ENCODE assay signal across 8 mouse cellular contexts in genomic region chr5:150592904-150593755, GRCm38 (mm10). TPM values are rescaled to one million over a fixed set of nuclear protein-coding genes. Genes with fewer than 3 reads are reported as not detected.
DNase-seq lines count a peak whose midpoint lies in the region; ATAC-seq and TF ChIP-seq lines count a peak whose summit lies in the region.

No protein-coding gene starts in this region.

- 16% methylated on average over 40 of the region's 40 CpGs for WGBS in forebrain, postnatal 0 days
- WGBS in intestine, postnatal 0 days = 12% methylated on average over 40 of the region's 40 CpGs
- 6% methylated on average over 40 of the region's 40 CpGs for WGBS in liver, postnatal 0 days (ENCODE audit: insufficient replicate concordance)
- WGBS in neural tube, embryonic 11.5 days = 9% methylated on average over 40 of the region's 40 CpGs

- DNase-seq in urinary bladder, adult 18-20 months (ENCODE audit: low spot score in 2 of 2) = peak; percentile 51 to 62
- no peak for DNase-seq in urinary bladder, postnatal 10 days (ENCODE audit: low spot score)
- DNase-seq in cerebellum, adult 8-10 months = peak; percentile 48
- DNase-seq in forebrain, postnatal 0 days = peak; percentile 45
- DNase-seq in liver, postnatal 0 days = peak; percentile 80
- no peak for DNase-seq in neural tube, embryonic 11.5 days (ENCODE audit: low spot score)
- peak; percentile 22 for DNase-seq in yolk sac, embryonic 10.5 days (ENCODE audit: low spot score)

- peak; percentile 28 for ATAC-seq in forebrain, postnatal 0 days
- ATAC-seq in intestine, postnatal 0 days = peak; percentile 55
- ATAC-seq in liver, postnatal 0 days = peak; percentile 55
- peak; percentile 25; the same call in 1 of the 2 replicates for ATAC-seq in neural tube, embryonic 11.5 days (ENCODE audit: insufficient read depth, low FRiP score, low TSS enrichment)

- H3K4me3 ChIP-seq in forebrain, postnatal 0 days (ENCODE audit: low read depth, low read length) = peak overlapping the region; percentile 80
- peak overlapping the region; percentile 85 for H3K4me3 ChIP-seq in intestine, postnatal 0 days (ENCODE audit: low read depth, low read length)
- H3K4me3 ChIP-seq in liver, postnatal 0 days (ENCODE audit: low read depth, low read length) = peak overlapping the region; percentile 97
- peak overlapping the region; percentile 74 for H3K4me3 ChIP-seq in neural tube, embryonic 11.5 days (ENCODE audit: low read depth, low read length)

- H3K27me3 ChIP-seq in forebrain, postnatal 0 days (ENCODE audit: insufficient read depth, low read length) = 0 out of 2 replicates have a peak, but pooled peaks cover 3% of the 10 kb centered on the region
- H3K27me3 ChIP-seq in intestine, postnatal 0 days (replicated peaks; ENCODE audit: control insufficient read depth, insufficient read depth, low read length) = no peaks in the 10 kb centered on the region
- no peaks in the 10 kb centered on the region for H3K27me3 ChIP-seq in liver, postnatal 0 days (ENCODE audit: insufficient read depth, low read length)
- H3K27me3 ChIP-seq in neural tube, embryonic 11.5 days (ENCODE audit: control insufficient read depth, insufficient read depth, low read length) = peaks cover 27% of the 10 kb centered on the region

- peak overlapping the region; percentile 82 for H3K9ac ChIP-seq in forebrain, postnatal 0 days
- H3K9ac ChIP-seq in intestine, postnatal 0 days (ENCODE audit: low read depth, low read length) = peak overlapping the region; percentile 85
- peak overlapping the region; percentile 97 for H3K9ac ChIP-seq in liver, postnatal 0 days (replicated peaks)
- peak overlapping the region; percentile 55 for H3K9ac ChIP-seq in neural tube, embryonic 11.5 days (ENCODE audit: low read length)

- H3K27ac ChIP-seq in forebrain, postnatal 0 days (ENCODE audit: low read depth, low read length) = peak overlapping the region; percentile 46; the same call in 1 of the 2 replicates
- H3K27ac ChIP-seq in intestine, postnatal 0 days (ENCODE audit: low read depth, low read length) = peak overlapping the region; percentile 78
- H3K27ac ChIP-seq in liver, postnatal 0 days (ENCODE audit: low read depth) = peak overlapping the region; percentile 95
- H3K27ac ChIP-seq in neural tube, embryonic 11.5 days (ENCODE audit: low read depth, low read length) = no peak overlapping the region

- H3K9me3 ChIP-seq in forebrain, postnatal 0 days (ENCODE audit: low read length) = no peaks in the 10 kb centered on the region
- H3K9me3 ChIP-seq in intestine, postnatal 0 days (ENCODE audit: control insufficient read depth) = no peaks in the 10 kb centered on the region
- no peaks in the 10 kb centered on the region for H3K9me3 ChIP-seq in liver, postnatal 0 days (ENCODE audit: low read length)
- H3K9me3 ChIP-seq in neural tube, embryonic 11.5 days (ENCODE audit: control insufficient read depth, low read length) = no peaks in the 10 kb centered on the region

- H3K4me1 ChIP-seq in forebrain, postnatal 0 days (ENCODE audit: insufficient read depth) = no peaks in the 10 kb centered on the region; the same call in 1 of the 2 replicates
- no peaks in the 10 kb centered on the region for H3K4me1 ChIP-seq in intestine, postnatal 0 days (replicated peaks; ENCODE audit: control insufficient read depth, insufficient read depth, low read length)
- H3K4me1 ChIP-seq in liver, postnatal 0 days (ENCODE audit: insufficient read depth) = peaks cover 26% of the 10 kb centered on the region
- H3K4me1 ChIP-seq in neural tube, embryonic 11.5 days (ENCODE audit: control insufficient read depth, insufficient read depth, low read length) = peaks cover 3% of the 10 kb centered on the region

- H3K4me2 ChIP-seq in forebrain, postnatal 0 days (ENCODE audit: low read depth) = peak overlapping the region; percentile 95
- peak overlapping the region; percentile 100 for H3K4me2 ChIP-seq in intestine, postnatal 0 days (replicated peaks; ENCODE audit: low read depth)
- H3K4me2 ChIP-seq in liver, postnatal 0 days (ENCODE audit: low read depth, low read length) = peak overlapping the region; percentile 83
- peak overlapping the region; percentile 100 for H3K4me2 ChIP-seq in neural tube, embryonic 11.5 days (ENCODE audit: low read depth)

- H3K36me3 ChIP-seq in forebrain, postnatal 0 days (ENCODE audit: insufficient read depth) = no peaks in the 10 kb centered on the region; the same call in 1 of the 2 replicates
- H3K36me3 ChIP-seq in intestine, postnatal 0 days (ENCODE audit: control insufficient read depth, insufficient read depth) = no peaks in the 10 kb centered on the region
- H3K36me3 ChIP-seq in liver, postnatal 0 days (replicated peaks; ENCODE audit: insufficient read depth, low read length) = peaks cover 9% of the 10 kb centered on the region
- no peaks in the 10 kb centered on the region for H3K36me3 ChIP-seq in neural tube, embryonic 11.5 days (ENCODE audit: control insufficient read depth, insufficient read depth, low read length)

- TF ChIP-seq EP300 in liver, postnatal 0 days (IDR thresholded peaks at IDR 0.05; ENCODE audit: low read depth) = peak; percentile 58; the same call in 1 of the 2 replicates

- TF ChIP-seq CTCF in forebrain, postnatal 0 days (IDR thresholded peaks at IDR 0.05; ENCODE audit: low read depth) = no peak
- no peak for TF ChIP-seq CTCF in intestine, postnatal 0 days (IDR thresholded peaks at IDR 0.05; ENCODE audit: low read depth)
- TF ChIP-seq CTCF in liver, postnatal 0 days (IDR thresholded peaks at IDR 0.05; ENCODE audit: low read depth) = no peak

RNA-seq across cellular contexts. Expression of gene N4bp2l1, which starts 3.9 kb away (rescaled TPM):
- 15.9 and 27.4 TPM in 2 replicates for total RNA-seq in forebrain, postnatal 0 days (2014; rRNA removed)
- polyA plus RNA-seq in forebrain, postnatal 0 days (2015; fragmentation: Nextera tagmentation; extraction: Ambion mirVana) = 19.5 and 28.0 TPM in 2 replicates
- 21.1 and 21.3 TPM in 2 replicates for polyA plus RNA-seq in intestine, postnatal 0 days (2015; fragmentation: Nextera tagmentation; extraction: Ambion mirVana)
- polyA plus RNA-seq in liver, postnatal 0 days (2015; fragmentation: Nextera tagmentation; extraction: Ambion mirVana) = 34.0 and 39.8 TPM in 2 replicates
- 2.9 and 3.4 TPM in 2 replicates for polyA plus RNA-seq in neural tube, embryonic 11.5 days (2014; fragmentation: Nextera tagmentation; extraction: Ambion mirVana)

Comparison
In these comparisons a context has a peak if more than half of its experiments do, and no peak if none do; other contexts are left out.
1. DNase-seq: peak in urinary bladder, adult 18-20 months (2 of 2), cerebellum, adult 8-10 months (single experiment), forebrain, postnatal 0 days (single experiment), liver, postnatal 0 days (single experiment) and yolk sac, embryonic 10.5 days (single experiment); none in urinary bladder, postnatal 10 days (single experiment) and neural tube, embryonic 11.5 days (single experiment).
2. Peak in every context shown above with its lines, with median percentiles within 50 percentile points of each other: ATAC-seq, H3K4me2 ChIP-seq, H3K4me3 ChIP-seq and H3K9ac ChIP-seq.